Mouse (Mus musculus): ENCODE results near the gene Vdac2. TPM values are rescaled to one million over a fixed set of nuclear protein-coding genes. Genes with fewer than 3 reads are reported as not detected.

Vdac2 gene
- polyA plus RNA-seq, 1 experiment from 2014 or later: 355 TPM

GRCm38 (mm10) chr14:21854271-21854670 is 29.2 kb downstream of the Vdac2 start:
- 61% methylated on average over 9 of the region's 9 CpGs for WGBS
- no peak overlapping the region for H3K4me3 ChIP-seq (replicated peaks; ENCODE audit: low read depth, low read length)
- peak overlapping the region; percentile 42; the same call in 1 of the 2 replicates for H3K4me2 ChIP-seq (ENCODE audit: low read length)
- peak overlapping the region; percentile 4; the same call in 1 of the 2 replicates for H3K9ac ChIP-seq (ENCODE audit: low read depth, low read length)
- 0 out of 2 replicates have a peak, but pooled peaks cover 9% of the 10 kb centered on the region for H3K4me1 ChIP-seq (replicated peaks; ENCODE audit: insufficient read depth, low read length)
- no peak overlapping the region for H3K27ac ChIP-seq
- H3K27me3 ChIP-seq (ENCODE audit: insufficient read depth, low read length): no peaks in the 10 kb centered on the region
- TF ChIP-seq CTCF (IDR thresholded peaks at IDR 0.05; ENCODE audit: low read depth): no peak
- H3K36me3 ChIP-seq (ENCODE audit: insufficient read depth, low read length): no peaks in the 10 kb centered on the region
- DNase-seq (ENCODE audit: low spot score) (no peak), ATAC-seq (replicated peaks; ENCODE audit: low FRiP score, low read depth) (no peak)
- no peaks in the 10 kb centered on the region for H3K9me3 ChIP-seq (replicated peaks; ENCODE audit: low read length)

- Histone ChIP-seq H3K4me1 (replicated peaks; ENCODE audit: insufficient read depth, low read length) (0 out of 2 replicates have a peak, but pooled peaks cover 9% of the 10 kb centered on the region), H3K9ac (ENCODE audit: low read depth, low read length) (no peak overlapping the region), H3K36me3 (ENCODE audit: insufficient read depth, low read length) (no peaks in the 10 kb centered on the region), H3K27me3 (ENCODE audit: insufficient read depth, low read length) (no peaks in the 10 kb centered on the region), H3K9me3 (replicated peaks; ENCODE audit: low read length) (no peaks in the 10 kb centered on the region), H3K4me2 (ENCODE audit: low read length) (no peak overlapping the region), H3K27ac (no peak overlapping the region), H3K4me3 (replicated peaks; ENCODE audit: low read depth, low read length) (no peak overlapping the region)
- ATAC-seq (replicated peaks; ENCODE audit: low FRiP score, low read depth): no peak
- peak; percentile 65 for DNase-seq (ENCODE audit: low spot score)
- no peak for TF ChIP-seq CTCF (IDR thresholded peaks at IDR 0.05; ENCODE audit: low read depth)
- 43% methylated on average over 3 of the region's 3 CpGs for WGBS
Measured at GRCm38 (mm10) chr14:21855961-21856360, 30.9 kb downstream of the Vdac2 start.

DNA sequence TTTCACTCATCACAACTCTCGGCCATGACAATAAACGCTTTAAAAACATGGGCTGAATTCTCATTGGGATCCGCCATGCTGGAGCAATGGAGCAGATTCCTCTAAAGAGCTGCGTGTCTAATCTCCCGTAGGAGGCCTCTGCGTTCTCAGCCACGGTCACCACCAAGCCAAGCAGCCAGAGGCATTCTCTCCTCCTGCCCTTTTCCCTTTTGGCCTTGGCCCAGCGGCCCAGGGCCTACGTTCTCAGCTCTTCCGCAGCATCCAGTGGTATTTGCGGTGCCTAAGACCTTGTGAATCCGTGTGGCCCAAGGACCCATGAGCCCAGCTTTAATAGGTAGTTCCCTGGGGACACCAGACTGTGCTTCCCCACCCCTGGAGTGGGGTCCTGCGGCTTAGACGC is 31.8 kb downstream of the Vdac2 start:
- Histone ChIP-seq H3K27ac (no peak overlapping the region), H3K9me3 (replicated peaks; ENCODE audit: low read length) (no peaks in the 10 kb centered on the region), H3K4me1 (replicated peaks; ENCODE audit: insufficient read depth, low read length) (0 out of 2 replicates have a peak, but pooled peaks cover 9% of the 10 kb centered on the region), H3K4me2 (ENCODE audit: low read length) (no peak overlapping the region), H3K4me3 (replicated peaks; ENCODE audit: low read depth, low read length) (no peak overlapping the region), H3K9ac (ENCODE audit: low read depth, low read length) (no peak overlapping the region), H3K36me3 (ENCODE audit: insufficient read depth, low read length) (no peaks in the 10 kb centered on the region), H3K27me3 (ENCODE audit: insufficient read depth, low read length) (no peaks in the 10 kb centered on the region)
- ATAC-seq (replicated peaks; ENCODE audit: low FRiP score, low read depth) (no peak), DNase-seq (ENCODE audit: low spot score) (no peak)
- TF ChIP-seq CTCF (IDR thresholded peaks at IDR 0.05; ENCODE audit: low read depth): no peak
- WGBS: 79% methylated on average over 14 of the region's 14 CpGs

GRCm38 (mm10) chr14:21866291-21866690 is 41.3 kb downstream of the Vdac2 start:
- Histone ChIP-seq H3K36me3 (ENCODE audit: insufficient read depth, low read length) (no peaks in the 10 kb centered on the region), H3K9ac (ENCODE audit: low read depth, low read length) (no peak overlapping the region), H3K27me3 (ENCODE audit: insufficient read depth, low read length) (no peaks in the 10 kb centered on the region), H3K4me1 (replicated peaks; ENCODE audit: insufficient read depth, low read length) (no peaks in the 10 kb centered on the region), H3K4me2 (ENCODE audit: low read length) (no peak overlapping the region), H3K27ac (no peak overlapping the region), H3K9me3 (replicated peaks; ENCODE audit: low read length) (no peaks in the 10 kb centered on the region), H3K4me3 (replicated peaks; ENCODE audit: low read depth, low read length) (no peak overlapping the region)
- ATAC-seq (replicated peaks; ENCODE audit: low FRiP score, low read depth) (no peak), DNase-seq (ENCODE audit: low spot score) (no peak)
- WGBS: 27% methylated on average over 7 of the region's 7 CpGs
- no peak for TF ChIP-seq CTCF (IDR thresholded peaks at IDR 0.05; ENCODE audit: low read depth)

GRCm38 (mm10) chr14:21866816-21867215 is 41.8 kb downstream of the Vdac2 start:
- H3K4me1 ChIP-seq (replicated peaks; ENCODE audit: insufficient read depth, low read length): no peaks in the 10 kb centered on the region
- no peak overlapping the region for H3K27ac ChIP-seq
- DNase-seq (ENCODE audit: low spot score) (no peak), ATAC-seq (replicated peaks; ENCODE audit: low FRiP score, low read depth) (no peak)
- no peak overlapping the region for H3K9ac ChIP-seq (ENCODE audit: low read depth, low read length)
- H3K27me3 ChIP-seq (ENCODE audit: insufficient read depth, low read length): no peaks in the 10 kb centered on the region
- H3K9me3 ChIP-seq (replicated peaks; ENCODE audit: low read length): no peaks in the 10 kb centered on the region
- no peaks in the 10 kb centered on the region for H3K36me3 ChIP-seq (ENCODE audit: insufficient read depth, low read length)
- WGBS: 70% methylated on average over 7 of the region's 7 CpGs
- no peak overlapping the region for H3K4me3 ChIP-seq (replicated peaks; ENCODE audit: low read depth, low read length)
- no peak for TF ChIP-seq CTCF (IDR thresholded peaks at IDR 0.05; ENCODE audit: low read depth)
- no peak overlapping the region for H3K4me2 ChIP-seq (ENCODE audit: low read length)

DNA sequence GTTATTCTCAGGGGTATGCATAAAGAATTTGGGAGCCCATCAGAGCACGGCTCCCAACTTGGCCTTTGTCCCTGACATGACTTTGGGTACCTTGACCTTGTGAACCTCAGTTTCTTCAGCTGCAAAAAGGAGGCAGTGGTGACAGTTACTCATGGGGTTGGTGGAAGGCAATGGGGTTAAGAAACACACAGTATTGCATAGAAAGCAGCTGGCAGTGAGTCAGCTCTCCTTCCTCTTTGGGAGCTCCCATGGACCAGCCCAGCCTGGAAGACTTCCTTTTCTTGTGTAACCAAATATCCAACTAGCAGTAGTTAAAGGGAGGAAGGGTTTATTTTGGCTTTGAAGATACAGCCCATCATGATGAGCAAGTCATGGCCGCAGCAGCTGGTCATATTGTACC is 65.4 kb downstream of the Vdac2 start:
- 53% methylated on average over 2 of the region's 2 CpGs for WGBS
- TF ChIP-seq CTCF (IDR thresholded peaks at IDR 0.05; ENCODE audit: low read depth): no peak
- ATAC-seq (replicated peaks; ENCODE audit: low FRiP score, low read depth) (no peak), DNase-seq (ENCODE audit: low spot score) (peak; percentile 43)
- Histone ChIP-seq H3K27ac (no peak overlapping the region), H3K9ac (ENCODE audit: low read depth, low read length) (no peak overlapping the region), H3K4me3 (replicated peaks; ENCODE audit: low read depth, low read length) (no peak overlapping the region), H3K36me3 (ENCODE audit: insufficient read depth, low read length) (no peaks in the 10 kb centered on the region), H3K4me1 (replicated peaks; ENCODE audit: insufficient read depth, low read length) (peaks cover 7% of the 10 kb centered on the region; the same call in 1 of the 2 replicates), H3K9me3 (replicated peaks; ENCODE audit: low read length) (no peaks in the 10 kb centered on the region), H3K4me2 (ENCODE audit: low read length) (no peak overlapping the region), H3K27me3 (ENCODE audit: insufficient read depth, low read length) (no peaks in the 10 kb centered on the region)
